Comparison of ENCODE assay signal across 25 mouse cellular contexts in genomic region chr12:59195065-59195464, GRCm38 (mm10). TPM values are rescaled to one million over a fixed set of nuclear protein-coding genes. Genes with fewer than 3 reads are reported as not detected.
A peak's percentile ranks its signal among the peaks of the same experiment; 100 is the strongest.
DNase-seq lines count a peak whose midpoint lies in the region; ATAC-seq and TF ChIP-seq lines count a peak whose summit lies in the region.
"Had no signal": no experiment of that assay in that cellular context is flagged by ENCODE, and none has a peak within 500 bp of the region (broad histone marks: within the 10 kb centered on the region; RNA-seq: fewer than 3 reads in every experiment).

No protein-coding gene starts in this region.

- H3K4me3 ChIP-seq in kidney, embryonic 14.5 days (ENCODE audit: low read length), result no peak overlapping the region
- no peak overlapping the region for H3K4me3 ChIP-seq in liver, adult 2 months (ENCODE audit: insufficient read depth, low read depth, low read length)
- H3K4me3 ChIP-seq in liver, embryonic 14.5 days (ENCODE audit: insufficient read depth in 1 of 2, low read depth in 2 of 2, low read length in 2 of 2), result no peak overlapping the region
- no peak overlapping the region for H3K4me3 ChIP-seq in midbrain, postnatal 0 days (ENCODE audit: low read depth, low read length)
- H3K4me3 ChIP-seq: erythroblast, embryonic 14.5 days; heart, embryonic 15.5 days; limb, embryonic 10.5 days; limb, embryonic 15.5 days; megakaryocyte, embryonic 14.5 days; midbrain, embryonic 12.5 days had no signal

- no peak for ATAC-seq in kidney, embryonic 14.5 days (ENCODE audit: low FRiP score, low TSS enrichment)
- no peak; the same call in 1 of the 2 replicates for ATAC-seq in liver, embryonic 14.5 days (ENCODE audit: insufficient read depth)
- no peak for ATAC-seq in midbrain, postnatal 0 days (ENCODE audit: low FRiP score)
- ATAC-seq: forebrain, postnatal 0 days had no signal

- WGBS in kidney, embryonic 14.5 days, result 85% methylated on average over 4 of the region's 4 CpGs
- 28% methylated on average over 4 of the region's 4 CpGs for WGBS in liver, adult 2 months
- WGBS in liver, embryonic 14.5 days (ENCODE audit: insufficient replicate concordance), result 59% methylated on average over 4 of the region's 4 CpGs
- WGBS in midbrain, postnatal 0 days, result 92% methylated on average over 4 of the region's 4 CpGs

- peaks cover 16% of the 10 kb centered on the region; the same call in 1 of the 2 replicates for H3K36me3 ChIP-seq in kidney, embryonic 14.5 days (ENCODE audit: control insufficient read depth, insufficient read depth, low read length)
- peaks cover 34% of the 10 kb centered on the region for H3K36me3 ChIP-seq in liver, adult 2 months (ENCODE audit: control insufficient read depth, insufficient read depth, low read length)
- H3K36me3 ChIP-seq in liver, embryonic 14.5 days (replicated peaks; ENCODE audit: control insufficient read depth, insufficient read depth, low read depth), result no peaks in the 10 kb centered on the region; the same call in 1 of the 2 replicates
- peaks cover 7% of the 10 kb centered on the region for H3K36me3 ChIP-seq in midbrain, postnatal 0 days (ENCODE audit: insufficient read depth, low read length)

- DNase-seq in kidney, adult 11 months, result peak; percentile 34
- peak; percentile 87 for DNase-seq in liver, adult 2 months (ENCODE audit: extremely low read depth, low read depth, low spot score)
- DNase-seq in liver, result no peak
- peak in 1 of 3 experiments; percentile 12 for DNase-seq in liver, embryonic 14.5 days (ENCODE audit: low read depth in 3 of 3, low spot score in 3 of 3)
- peak; percentile 72 for DNase-seq in yolk sac, embryonic 10.5 days (ENCODE audit: low spot score)
- DNase-seq in midbrain, postnatal 0 days (ENCODE audit: low spot score), result no peak
- no peak for DNase-seq in frontal cortex, adult 2 months (ENCODE audit: extremely low spot score in 1 of 2, low spot score in 1 of 2)
- DNase-seq: adrenal gland, postnatal 14 days; cerebellum, adult 11-12 months; cerebellum, adult 9-11 months; forebrain, postnatal 0 days; gastrocnemius, postnatal 14 days; layer of hippocampus, postnatal 36 days; lung, postnatal 4 days; right cerebral cortex, postnatal 25 days; spleen, adult 18-20 months; thymus, postnatal 14 days had no signal

- H3K4me1 ChIP-seq in kidney, embryonic 14.5 days (ENCODE audit: control insufficient read depth, insufficient read depth, low read length), result no peaks in the 10 kb centered on the region
- H3K4me1 ChIP-seq in liver, adult 2 months (ENCODE audit: control insufficient read depth, insufficient read depth, low read length), result peaks cover 17% of the 10 kb centered on the region
- peaks cover 11 to 16% of the 10 kb centered on the region in 2 experiments for H3K4me1 ChIP-seq in liver, embryonic 14.5 days (replicated peaks; ENCODE audit: control insufficient read depth in 2 of 2, insufficient read depth in 2 of 2, low read length in 1 of 2)
- H3K4me1 ChIP-seq in midbrain, postnatal 0 days (ENCODE audit: insufficient read depth, low read length), result no peaks in the 10 kb centered on the region
- H3K4me1 ChIP-seq: limb, embryonic 10.5 days; limb, embryonic 15.5 days; midbrain, embryonic 12.5 days had no signal

- no peak for TF ChIP-seq CTCF in liver, adult 2 months (IDR thresholded peaks at IDR 0.05; ENCODE audit: low read depth, low read length)
- no peak for TF ChIP-seq CTCF in liver, embryonic 14.5 days (IDR thresholded peaks at IDR 0.05; ENCODE audit: low read depth)
- no peak for TF ChIP-seq CTCF in midbrain, postnatal 0 days (IDR thresholded peaks at IDR 0.05)

- no peak overlapping the region for H3K4me2 ChIP-seq in kidney, embryonic 14.5 days (replicated peaks; ENCODE audit: low read depth, low read length)
- H3K4me2 ChIP-seq in liver, embryonic 14.5 days (ENCODE audit: low read depth), result peak overlapping the region; percentile 52
- H3K4me2 ChIP-seq in midbrain, postnatal 0 days (ENCODE audit: low read depth, low read length, poor library complexity, severe bottlenecking), result no peak overlapping the region
- H3K4me2 ChIP-seq: heart, embryonic 15.5 days; limb, embryonic 15.5 days; midbrain, embryonic 12.5 days had no signal

- no peaks in the 10 kb centered on the region for H3K79me2 ChIP-seq in liver, adult 2 months (ENCODE audit: control insufficient read depth, insufficient read depth, low read length)

- no peaks in the 10 kb centered on the region for H3K27me3 ChIP-seq in kidney, embryonic 14.5 days (ENCODE audit: control insufficient read depth, insufficient read depth, low read length)
- no peaks in the 10 kb centered on the region for H3K27me3 ChIP-seq in liver, adult 2 months (ENCODE audit: control insufficient read depth, insufficient read depth, low read length)
- H3K27me3 ChIP-seq in liver, embryonic 14.5 days (ENCODE audit: control insufficient read depth, insufficient read depth, low read length), result no peaks in the 10 kb centered on the region
- H3K27me3 ChIP-seq in midbrain, postnatal 0 days (ENCODE audit: insufficient read depth, low read length), result no peaks in the 10 kb centered on the region
- H3K27me3 ChIP-seq: heart, embryonic 15.5 days; limb, embryonic 15.5 days; megakaryocyte, embryonic 14.5 days; midbrain, embryonic 12.5 days had no signal

- no peaks in the 10 kb centered on the region for H3K9me3 ChIP-seq in kidney, embryonic 14.5 days (ENCODE audit: control insufficient read depth, low read length)
- no peaks in the 10 kb centered on the region for H3K9me3 ChIP-seq in liver, embryonic 14.5 days (ENCODE audit: control insufficient read depth, low read length)
- H3K9me3 ChIP-seq in midbrain, postnatal 0 days (ENCODE audit: low read length), result no peaks in the 10 kb centered on the region
- H3K9me3 ChIP-seq: G1E; heart, embryonic 15.5 days; limb, embryonic 10.5 days; limb, embryonic 15.5 days; midbrain, embryonic 12.5 days had no signal

- TF ChIP-seq EP300 in liver, embryonic 14.5 days (IDR thresholded peaks at IDR 0.05; ENCODE audit: low read depth), result no peak

- TF ChIP-seq POLR2A in liver, adult 2 months (IDR thresholded peaks at IDR 0.05; ENCODE audit: extremely low read depth, insufficient read depth, low read length), result no peak

- H3K27ac ChIP-seq in kidney, embryonic 14.5 days (ENCODE audit: low read depth, low read length), result no peak overlapping the region
- peak overlapping the region; percentile 68 for H3K27ac ChIP-seq in liver, adult 2 months (replicated peaks; ENCODE audit: insufficient read depth, low read depth, low read length)
- peak overlapping the region; percentile 32; the same call in 1 of the 2 replicates for H3K27ac ChIP-seq in liver, embryonic 14.5 days
- H3K27ac ChIP-seq in midbrain, postnatal 0 days (ENCODE audit: low read depth, low read length), result no peak overlapping the region
- H3K27ac ChIP-seq: limb, embryonic 10.5 days; limb, embryonic 15.5 days; midbrain, embryonic 12.5 days had no signal

- H3K9ac ChIP-seq in kidney, embryonic 14.5 days (ENCODE audit: low read depth, low read length), result no peak overlapping the region
- no peak overlapping the region for H3K9ac ChIP-seq in liver, adult 2 months (ENCODE audit: low read depth, low read length)
- H3K9ac ChIP-seq in liver, embryonic 14.5 days (replicated peaks), result no peak overlapping the region
- H3K9ac ChIP-seq in midbrain, postnatal 0 days (replicated peaks; ENCODE audit: low read length, poor library complexity, severe bottlenecking), result no peak overlapping the region
- H3K9ac ChIP-seq: forebrain, postnatal 0 days; heart, embryonic 15.5 days; limb, embryonic 15.5 days; midbrain, embryonic 12.5 days had no signal

RNA-seq across cellular contexts. Expression of gene Fbxo33, which starts 24.5 kb away (rescaled TPM):
- polyA plus RNA-seq in kidney, embryonic 14.5 days (2014; fragmentation: Nextera tagmentation; extraction: Ambion mirVana), result 14.0 TPM in 2 replicates
- 15.7 and 19.1 TPM in 2 replicates for total RNA-seq in liver, adult 2 months (2014; rRNA removed)
- 3.8 and 5.1 TPM in 2 replicates for polyA plus RNA-seq in liver, adult 2 months (2012; rRNA removed)
- 3.8 and 7.7 TPM in 2 replicates for polyA plus RNA-seq in liver, embryonic 14.5 days (2012; rRNA removed)
- polyA plus RNA-seq in liver, embryonic 14.5 days (2014; fragmentation: Nextera tagmentation; extraction: Ambion mirVana), result 10.9 and 11.1 TPM in 2 replicates
- 13.9 and 16.7 TPM in 2 replicates for total RNA-seq in midbrain, postnatal 0 days (2014; rRNA removed)
- polyA plus RNA-seq in midbrain, postnatal 0 days (2015; fragmentation: Nextera tagmentation; extraction: Ambion mirVana), result 5.9 and 9.6 TPM in 2 replicates
- 30.8 and 32.4 TPM in 2 replicates for polyA plus RNA-seq in frontal cortex, adult 2 months (2012; rRNA removed)

Comparison
In these comparisons a context has a peak if more than half of its experiments do, and no peak if none do; other contexts are left out.
1. DNase-seq: peak in kidney, adult 11 months (single experiment), liver, adult 2 months (single experiment) and yolk sac, embryonic 10.5 days (single experiment); none in liver (single experiment), midbrain, postnatal 0 days (single experiment) and frontal cortex, adult 2 months (0 of 2).
2. H3K27ac ChIP-seq: peak in liver, adult 2 months (single experiment) and liver, embryonic 14.5 days (single experiment); none in kidney, embryonic 14.5 days (single experiment) and midbrain, postnatal 0 days (single experiment).